Mouse (Mus musculus) ES-Bruce4 (cell line): Measurements from ENCODE around the gene Tie1.

Experiments used
- CTCF ChIP-seq: IDR thresholded peaks from one replicate; pipeline ENCODE4 v1.8.1; 2011; ENCODE audit warnings: low read depth, low read length
- POLR2A ChIP-seq: IDR thresholded peaks from one replicate; pipeline ENCODE4 v1.8.1; 2011; ENCODE audit warnings: low read length; ENCODE audit not compliant: insufficient read depth

- TF ChIP-seq CTCF (no peak), POLR2A (no peak)
Measured at GRCm38 (mm10) chr4:118533605-118534004, 43.7 kb upstream of the Tie1 start.
